Mouse (Mus musculus) heart, postnatal 25 days (tissue): Measurements from ENCODE around the gene Polr2g. TPM values are rescaled to one million over a fixed set of nuclear protein-coding genes. Genes with fewer than 3 reads are reported as not detected.

Source experiments
- DNase-seq: peaks from one replicate; pipeline ENCODE4 v3.0.0; 2022; ENCODE audit warnings: low spot score
- intact Hi-C: fragments of 180-260 bp; cut with DNase I; formaldehyde crosslinking; loops from one replicate; pipeline ENCODE4 v1.15.1; 2025
- total RNA-seq, 2 experiments: library from RNA; stranded (reverse); gene quantifications; 2 replicates each; pipeline ENCODE4 v1.2.3; 2021

The Polr2g gene
- total RNA-seq, 2 experiments from 2014 or later: 53.4 to 62.4 TPM

- DNase-seq: peak; percentile 95
- intact Hi-C loops: loop anchor here (2.0 to 5.0 kb wide), 2 partner anchors 20 to 97 kb away; partner anchors contain the start of genes Polr2g and Slc3a2
Measured at GRCm38 (mm10) chr19:8818801-8819595, 20.6 kb upstream of the Polr2g start, which contains the start of gene Ttc9c. Gene Ttc9c (minus strand): TSS chr19:8819333.

GRCm38 (mm10) chr19:8818301-8818798 is 20.0 kb upstream of the Polr2g start:
- no peak for DNase-seq
- intact Hi-C loops: loop anchor here (2.0 to 5.0 kb wide), 2 partner anchors 20 to 96 kb away; partner anchors contain the start of genes Polr2g and Slc3a2

GRCm38 (mm10) chr19:8817001-8817400 is 18.6 kb upstream of the Polr2g start:
- DNase-seq: no peak
- intact Hi-C loops: loop anchor here (5.0 kb wide), 1 partner anchor 95 kb away; the partner anchor contains the start of gene Slc3a2

GRCm38 (mm10) chr19:8815812-8816211 is 17.4 kb upstream of the Polr2g start:
- intact Hi-C loops: loop anchor here (5.0 kb wide), 1 partner anchor 94 kb away; the partner anchor contains the start of gene Slc3a2
- DNase-seq: no peak

GRCm38 (mm10) chr19:8806810-8807209 is 8.4 kb upstream of the Polr2g start:
- intact Hi-C loops: no loop called here
- no peak for DNase-seq

- intact Hi-C loops: no loop called here
- DNase-seq: no peak
Measured at GRCm38 (mm10) chr19:8803879-8804660, 5.7 kb upstream of the Polr2g start.

- intact Hi-C loops: no loop called here
- DNase-seq: no peak
Measured at GRCm38 (mm10) chr19:8803204-8803780, 4.9 kb upstream of the Polr2g start.

GRCm38 (mm10) chr19:8802130-8802821 is 3.9 kb upstream of the Polr2g start, which contains the start of gene Zbtb3:
Gene Zbtb3 (plus strand): TSS chr19:8802555.
- intact Hi-C loops: no loop called here
- peak; percentile 95 for DNase-seq

GRCm38 (mm10) chr19:8798947-8799315 is 554 bp upstream of the Polr2g start:
- no peak for DNase-seq
- intact Hi-C loops: loop anchor here (2.0 kb wide), 1 partner anchor 20 kb away; the partner anchor contains the start of gene Ttc9c

- DNase-seq: no peak
- intact Hi-C loops: no loop called here
Measured at GRCm38 (mm10) chr19:8790171-8790570, 8.2 kb downstream of the Polr2g start.

- intact Hi-C loops: no loop called here
- DNase-seq: no peak
Measured at GRCm38 (mm10) chr19:8789171-8789570, 9.2 kb downstream of the Polr2g start.

GRCm38 (mm10) chr19:8788521-8788920 is 9.9 kb downstream of the Polr2g start:
- no peak for DNase-seq
- intact Hi-C loops: no loop called here

GRCm38 (mm10) chr19:8786008-8786781 is 12.2 kb downstream of the Polr2g start, which contains the start of gene Taf6l:
Gene Taf6l (minus strand): TSS chr19:8786417.
- DNase-seq: peak; percentile 87
- intact Hi-C loops: no loop called here

- intact Hi-C loops: no loop called here
- no peak for DNase-seq
Measured at GRCm38 (mm10) chr19:8774951-8775421, 23.4 kb downstream of the Polr2g start.

GRCm38 (mm10) chr19:8774086-8774835 is 24.1 kb downstream of the Polr2g start, which contains the start of gene Tmem179b:
Gene Tmem179b (minus strand): TSS chr19:8774467.
- intact Hi-C loops: no loop called here
- DNase-seq: peak; percentile 91

- intact Hi-C loops: loop anchor here (2.0 kb wide), 1 partner anchor 17 kb away; the partner anchor contains the start of gene Nxf1
- no peak for DNase-seq
Measured at GRCm38 (mm10) chr19:8773409-8773808, 25.0 kb downstream of the Polr2g start.

- intact Hi-C loops: loop anchor here (2.0 kb wide), 1 partner anchor 16 kb away; the partner anchor contains the start of gene Nxf1
- DNase-seq: no peak
Measured at GRCm38 (mm10) chr19:8772996-8773395, 25.4 kb downstream of the Polr2g start.
